In the genomic region with DNA sequence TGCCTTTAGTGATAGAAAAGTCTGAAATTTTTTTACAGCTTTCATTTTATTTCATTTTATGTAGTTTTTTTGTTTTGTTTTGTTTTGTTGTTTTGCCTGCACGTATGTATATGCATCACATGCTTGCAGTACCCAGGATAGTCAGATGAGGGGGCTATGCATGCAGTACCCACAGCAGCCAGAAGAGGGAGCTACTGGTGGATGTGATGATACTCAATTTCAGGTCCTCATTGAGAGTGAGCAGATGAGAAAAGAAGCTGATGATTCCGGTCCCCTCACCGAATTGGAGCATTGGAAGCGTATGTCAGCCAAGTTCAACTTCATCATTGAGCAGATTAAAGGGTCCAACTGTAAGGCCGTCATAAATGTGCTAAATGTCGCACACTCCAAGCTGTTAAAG, we compare ENCODE assay signal across 12 mouse cellular contexts. TPM values are rescaled to one million over a fixed set of nuclear protein-coding genes. Genes with fewer than 3 reads are reported as not detected.
DNase-seq lines count a peak whose midpoint lies in the region; ATAC-seq and TF ChIP-seq lines count a peak whose summit lies in the region.
"Had no signal": no experiment of that assay in that cellular context is flagged by ENCODE, and none has a peak within 500 bp of the region (broad histone marks: within the 10 kb centered on the region; RNA-seq: fewer than 3 reads in every experiment).

No protein-coding gene starts in this region.

- H3K36me3 ChIP-seq in heart, postnatal 0 days (replicated peaks; ENCODE audit: control insufficient read depth, insufficient read depth, low read length): no peaks in the 10 kb centered on the region
- H3K36me3 ChIP-seq in midbrain, postnatal 0 days (ENCODE audit: insufficient read depth, low read length): no peaks in the 10 kb centered on the region
- no peaks in the 10 kb centered on the region for H3K36me3 ChIP-seq in midbrain, embryonic 10.5 days
- H3K36me3 ChIP-seq in G1E (replicated peaks): peaks cover 83% of the 10 kb centered on the region
- peaks cover 14% of the 10 kb centered on the region for H3K36me3 ChIP-seq in small intestine, adult 2 months (ENCODE audit: control insufficient read depth, insufficient read depth, low read length)
- H3K36me3 ChIP-seq in forebrain, embryonic 15.5 days: no peaks in the 10 kb centered on the region
- H3K36me3 ChIP-seq: hindbrain, embryonic 12.5 days had no signal

- H3K4me2 ChIP-seq in heart, postnatal 0 days (ENCODE audit: low read depth, low read length): no peak overlapping the region
- H3K4me2 ChIP-seq in midbrain, postnatal 0 days (ENCODE audit: low read depth, low read length, poor library complexity, severe bottlenecking): no peak overlapping the region
- no peak overlapping the region for H3K4me2 ChIP-seq in forebrain, embryonic 15.5 days (replicated peaks)
- H3K4me2 ChIP-seq: hindbrain, embryonic 12.5 days had no signal

- no peak for DNase-seq in heart, postnatal 0 days (ENCODE audit: low spot score)
- no peak for DNase-seq in heart, postnatal 4 days
- no peak for DNase-seq in midbrain, postnatal 0 days (ENCODE audit: low spot score)
- DNase-seq in midbrain, embryonic 10.5 days (ENCODE audit: low spot score): no peak
- no peak for DNase-seq in G1E (ENCODE audit: low spot score)
- no peak for DNase-seq in heart, adult 8-10 months (ENCODE audit: low spot score)
- DNase-seq: cerebellum, adult 11 months; lung, postnatal 4 days had no signal

- H3K9ac ChIP-seq in heart, postnatal 0 days (replicated peaks; ENCODE audit: low read depth, low read length): no peak overlapping the region
- no peak overlapping the region for H3K9ac ChIP-seq in midbrain, postnatal 0 days (replicated peaks; ENCODE audit: low read length, poor library complexity, severe bottlenecking)
- no peak overlapping the region for H3K9ac ChIP-seq in forebrain, embryonic 15.5 days (replicated peaks)
- H3K9ac ChIP-seq: hindbrain, embryonic 12.5 days had no signal

- peak; percentile 19 for TF ChIP-seq CTCF in heart, postnatal 0 days (IDR thresholded peaks at IDR 0.05; ENCODE audit: low read depth)
- peak; percentile 71 for TF ChIP-seq CTCF in midbrain, postnatal 0 days (IDR thresholded peaks at IDR 0.05)
- peak; percentile 50 for TF ChIP-seq CTCF in G1E (IDR thresholded peaks at IDR 0.05; ENCODE audit: low read depth, low read length)
- TF ChIP-seq CTCF in small intestine, adult 2 months (IDR thresholded peaks at IDR 0.05; ENCODE audit: extremely low read depth, insufficient read length, insufficient replicate concordance, low read depth, low read length): peak; percentile 41; the same call in 1 of the 2 replicates

- WGBS in heart, postnatal 0 days: 95% methylated on average over 6 of the region's 6 CpGs
- WGBS in midbrain, postnatal 0 days: 96% methylated on average over 6 of the region's 6 CpGs
- 93% methylated on average over 6 of the region's 6 CpGs for WGBS in midbrain, embryonic 10.5 days
- WGBS in small intestine, adult 2 months: 95% methylated on average over 6 of the region's 6 CpGs
- WGBS in forebrain, embryonic 15.5 days: 97% methylated on average over 6 of the region's 6 CpGs

- H3K9me3 ChIP-seq in heart, postnatal 0 days (replicated peaks; ENCODE audit: control insufficient read depth, low read length): peaks cover 7% of the 10 kb centered on the region
- H3K9me3 ChIP-seq in midbrain, postnatal 0 days (ENCODE audit: low read length): no peaks in the 10 kb centered on the region
- peaks cover 9% of the 10 kb centered on the region; the same call in 1 of the 2 replicates for H3K9me3 ChIP-seq in midbrain, embryonic 10.5 days (replicated peaks)
- peaks cover 28% of the 10 kb centered on the region for H3K9me3 ChIP-seq in G1E (replicated peaks)
- no peaks in the 10 kb centered on the region for H3K9me3 ChIP-seq in forebrain, embryonic 15.5 days
- H3K9me3 ChIP-seq: hindbrain, embryonic 12.5 days had no signal

- H3K27me3 ChIP-seq in heart, postnatal 0 days (ENCODE audit: control insufficient read depth, insufficient read depth, low read length): no peaks in the 10 kb centered on the region
- no peaks in the 10 kb centered on the region for H3K27me3 ChIP-seq in midbrain, postnatal 0 days (ENCODE audit: insufficient read depth, low read length)
- H3K27me3 ChIP-seq in midbrain, embryonic 10.5 days (ENCODE audit: low read depth, poor library complexity, severe bottlenecking): no peaks in the 10 kb centered on the region
- no peaks in the 10 kb centered on the region for H3K27me3 ChIP-seq in G1E (ENCODE audit: insufficient read depth, low read length)
- H3K27me3 ChIP-seq in small intestine, adult 2 months (ENCODE audit: control insufficient read depth, insufficient read depth, low read length): no peaks in the 10 kb centered on the region
- no peaks in the 10 kb centered on the region for H3K27me3 ChIP-seq in forebrain, embryonic 15.5 days
- H3K27me3 ChIP-seq: hindbrain, embryonic 12.5 days had no signal

- TF ChIP-seq POLR2A in small intestine, adult 2 months (IDR thresholded peaks at IDR 0.05; ENCODE audit: low read depth, low read length): no peak

- no peak for TF ChIP-seq EP300 in heart, postnatal 0 days (IDR thresholded peaks at IDR 0.05; ENCODE audit: low read depth)

- H3K4me3 ChIP-seq in heart, postnatal 0 days (ENCODE audit: low read depth, low read length): no peak overlapping the region
- no peak overlapping the region for H3K4me3 ChIP-seq in midbrain, postnatal 0 days (ENCODE audit: low read depth, low read length)
- H3K4me3 ChIP-seq in midbrain, embryonic 10.5 days: no peak overlapping the region
- H3K4me3 ChIP-seq in G1E (ENCODE audit: low read depth, low read length): no peak overlapping the region
- H3K4me3 ChIP-seq in small intestine, adult 2 months (ENCODE audit: low read depth, low read length): no peak overlapping the region
- H3K4me3 ChIP-seq in forebrain, embryonic 15.5 days: no peak overlapping the region
- H3K4me3 ChIP-seq: erythroblast, embryonic 14.5 days; hindbrain, embryonic 12.5 days had no signal

- no peaks in the 10 kb centered on the region for H3K4me1 ChIP-seq in heart, postnatal 0 days (ENCODE audit: control insufficient read depth, insufficient read depth)
- H3K4me1 ChIP-seq in midbrain, postnatal 0 days (ENCODE audit: insufficient read depth, low read length): no peaks in the 10 kb centered on the region
- H3K4me1 ChIP-seq in midbrain, embryonic 10.5 days: 0 out of 2 replicates have a peak, but pooled peaks cover 2% of the 10 kb centered on the region
- no peaks in the 10 kb centered on the region for H3K4me1 ChIP-seq in G1E (ENCODE audit: insufficient read depth, low read depth, low read length)
- H3K4me1 ChIP-seq in small intestine, adult 2 months (ENCODE audit: control insufficient read depth, insufficient read depth, insufficient read length, low read length): no peaks in the 10 kb centered on the region
- 0 out of 2 replicates have a peak, but pooled peaks cover 3% of the 10 kb centered on the region for H3K4me1 ChIP-seq in forebrain, embryonic 15.5 days
- H3K4me1 ChIP-seq: hindbrain, embryonic 12.5 days had no signal

- no peak for ATAC-seq in heart, postnatal 0 days (ENCODE audit: insufficient read depth, low read depth)
- ATAC-seq in midbrain, postnatal 0 days (ENCODE audit: low FRiP score): no peak
- no peak for ATAC-seq in G1E (ENCODE audit: extremely low read depth, insufficient number of reproducible peaks, low FRiP score, poor library complexity, severe bottlenecking)
- no peak for ATAC-seq in forebrain, embryonic 15.5 days (replicated peaks)

- H3K27ac ChIP-seq in heart, postnatal 0 days (ENCODE audit: low read depth): no peak overlapping the region
- H3K27ac ChIP-seq in midbrain, postnatal 0 days (ENCODE audit: low read depth, low read length): no peak overlapping the region
- H3K27ac ChIP-seq in midbrain, embryonic 10.5 days (replicated peaks): no peak overlapping the region
- no peak overlapping the region for H3K27ac ChIP-seq in small intestine, adult 2 months (ENCODE audit: insufficient read depth, low read depth, low read length)
- no peak overlapping the region for H3K27ac ChIP-seq in forebrain, embryonic 15.5 days (replicated peaks)
- H3K27ac ChIP-seq: hindbrain, embryonic 12.5 days had no signal

RNA-seq across cellular contexts. Expression of a gene that starts 26.3 kb away (rescaled TPM):
- 143 and 179 TPM in 2 replicates for total RNA-seq in heart, postnatal 0 days (2014; rRNA removed; ENCODE audit: low replicate concordance)
- polyA plus RNA-seq in heart, postnatal 0 days (2015; fragmentation: Nextera tagmentation; extraction: Ambion mirVana): 184 and 191 TPM in 2 replicates
- total RNA-seq in heart, postnatal 4 days (2021): 100 to 1,000 TPM; 135 to 136 TPM
- total RNA-seq in midbrain, postnatal 0 days (2014; rRNA removed): 148 and 163 TPM in 2 replicates
- polyA plus RNA-seq in midbrain, postnatal 0 days (2015; fragmentation: Nextera tagmentation; extraction: Ambion mirVana): 197 and 200 TPM in 2 replicates
- 242 and 252 TPM in 2 replicates for polyA plus RNA-seq in midbrain, embryonic 10.5 days (2016; fragmentation: Nextera tagmentation; extraction: Ambion mirVana)
- total RNA-seq in G1E (2014; fragmentation: Nextera tagmentation) (402 and 407 TPM in 2 replicates), G1E (2017) (913 and 1,040 TPM in 2 replicates)
- 42.2 and 90.8 TPM in 2 replicates for polyA plus RNA-seq in G1E (2012)
- polyA plus RNA-seq in small intestine, adult 2 months (2012; rRNA removed): 13.7 and 38.9 TPM in 2 replicates
- 100 to 1,000 TPM; 157 to 166 (median 162) TPM for total RNA-seq in heart, adult 8-10 months (2022)
- 163 and 174 TPM in 2 replicates for polyA plus RNA-seq in forebrain, embryonic 15.5 days (2015; fragmentation: Nextera tagmentation; extraction: Ambion mirVana)

RNA-seq across cellular contexts. Expression of a gene that starts 28.9 kb away (rescaled TPM):
- total RNA-seq in heart, postnatal 0 days (2014; rRNA removed; ENCODE audit: low replicate concordance): 1.5 and 2.0 TPM in 2 replicates
- polyA plus RNA-seq in heart, postnatal 0 days (2015; fragmentation: Nextera tagmentation; extraction: Ambion mirVana): 0.33 and 0.59 TPM in 2 replicates
- total RNA-seq in heart, postnatal 4 days (2021): 1 to 10 TPM; 1.9 to 2.0 TPM
- total RNA-seq in midbrain, postnatal 0 days (2014; rRNA removed): 4.2 and 5.2 TPM in 2 replicates
- polyA plus RNA-seq in midbrain, postnatal 0 days (2015; fragmentation: Nextera tagmentation; extraction: Ambion mirVana): 2.4 and 3.1 TPM in 2 replicates
- 1.1 and 1.2 TPM in 2 replicates for polyA plus RNA-seq in midbrain, embryonic 10.5 days (2016; fragmentation: Nextera tagmentation; extraction: Ambion mirVana)
- total RNA-seq in G1E (2014; fragmentation: Nextera tagmentation) (49.3 and 69.4 TPM in 2 replicates), G1E (2017) (37.0 and 42.5 TPM in 2 replicates)
- polyA plus RNA-seq in G1E (2012): 1.5 and 3.5 TPM in 2 replicates
- polyA plus RNA-seq in small intestine, adult 2 months (2012; rRNA removed): 2.9 and 10.7 TPM in 2 replicates
- 1 to 10 TPM in 2 of 4 experiments, under 1 TPM in 2; 0.62 to 1.7 (median 1.0) TPM for total RNA-seq in heart, adult 8-10 months (2022)
- 0.83 and 1.5 TPM in 2 replicates for polyA plus RNA-seq in forebrain, embryonic 15.5 days (2015; fragmentation: Nextera tagmentation; extraction: Ambion mirVana)

Comparison
In these comparisons a context has a peak if more than half of its experiments do, and no peak if none do; other contexts are left out.
1. CTCF ChIP-seq: peak in every context shown above with its lines; median percentile 71 in midbrain, postnatal 0 days; 50 in G1E; 41 in small intestine, adult 2 months; 19 in heart, postnatal 0 days.